Mouse (Mus musculus) left cerebral cortex, adult 8-10 months (tissue): ENCODE measurements around the gene Nid1. TPM values are rescaled to one million over a fixed set of nuclear protein-coding genes. Genes with fewer than 3 reads are reported as not detected.
"Not testable (repeated sequence)": the region's sequence is repeated elsewhere in the genome, so short reads cannot be mapped to it uniquely, and the experiment has no call there.

Experiments
- DNase-seq, 2 experiments: peaks; one replicate each; pipeline ENCODE4 v3.0.0; 2022; ENCODE audit warnings: low spot score in 2 of 2
- total RNA-seq, 4 experiments: library from RNA; stranded (reverse); gene quantifications; 2 replicates each; pipeline ENCODE4 v1.2.4; 2022

Gene Nid1
- total RNA-seq, 4 experiments from 2014 or later: 4.7 to 6.3 (median 5.2) TPM

DNA sequence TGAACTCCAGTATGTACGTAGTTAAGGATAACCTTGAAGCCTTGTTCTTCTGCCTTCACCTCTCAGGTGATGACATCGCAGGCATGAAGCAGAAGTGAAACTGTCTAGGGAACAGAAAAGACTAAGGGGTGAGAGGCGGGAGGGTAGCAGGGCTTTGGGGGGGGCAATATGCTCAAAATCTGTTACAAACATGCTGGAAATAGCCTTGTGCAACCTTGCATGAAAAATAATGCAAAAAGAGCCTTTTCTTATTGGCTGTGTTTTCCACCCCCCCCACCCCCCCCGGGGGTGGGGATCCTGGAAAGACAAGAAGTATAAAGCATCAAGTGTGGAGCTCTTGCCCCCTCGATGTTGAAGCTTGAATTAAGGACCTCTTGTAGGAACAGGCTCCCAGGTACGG is 16.0 kb downstream of the Nid1 start:
- DNase-seq: not testable (repeated sequence)

DNA sequence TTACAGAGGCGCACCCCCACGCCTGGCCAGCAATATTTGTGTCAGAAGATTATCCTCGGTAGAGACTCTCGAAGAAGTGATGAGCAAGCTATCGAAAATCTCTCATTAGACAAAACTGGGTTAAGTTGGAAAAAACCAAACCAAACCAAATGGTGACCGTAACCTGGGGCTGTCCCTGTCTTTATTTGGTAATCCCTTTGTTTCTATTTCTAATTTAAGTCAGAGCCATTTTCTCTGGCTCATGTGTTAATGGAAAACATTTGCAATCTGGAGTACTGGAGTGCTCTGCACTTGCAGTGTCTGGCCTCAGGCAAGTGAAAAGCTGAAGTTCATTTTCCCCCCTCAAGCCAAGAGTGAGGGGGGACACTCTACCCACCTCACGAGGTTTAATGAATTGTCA is 16.9 kb downstream of the Nid1 start:
- DNase-seq: not testable (repeated sequence)

DNA sequence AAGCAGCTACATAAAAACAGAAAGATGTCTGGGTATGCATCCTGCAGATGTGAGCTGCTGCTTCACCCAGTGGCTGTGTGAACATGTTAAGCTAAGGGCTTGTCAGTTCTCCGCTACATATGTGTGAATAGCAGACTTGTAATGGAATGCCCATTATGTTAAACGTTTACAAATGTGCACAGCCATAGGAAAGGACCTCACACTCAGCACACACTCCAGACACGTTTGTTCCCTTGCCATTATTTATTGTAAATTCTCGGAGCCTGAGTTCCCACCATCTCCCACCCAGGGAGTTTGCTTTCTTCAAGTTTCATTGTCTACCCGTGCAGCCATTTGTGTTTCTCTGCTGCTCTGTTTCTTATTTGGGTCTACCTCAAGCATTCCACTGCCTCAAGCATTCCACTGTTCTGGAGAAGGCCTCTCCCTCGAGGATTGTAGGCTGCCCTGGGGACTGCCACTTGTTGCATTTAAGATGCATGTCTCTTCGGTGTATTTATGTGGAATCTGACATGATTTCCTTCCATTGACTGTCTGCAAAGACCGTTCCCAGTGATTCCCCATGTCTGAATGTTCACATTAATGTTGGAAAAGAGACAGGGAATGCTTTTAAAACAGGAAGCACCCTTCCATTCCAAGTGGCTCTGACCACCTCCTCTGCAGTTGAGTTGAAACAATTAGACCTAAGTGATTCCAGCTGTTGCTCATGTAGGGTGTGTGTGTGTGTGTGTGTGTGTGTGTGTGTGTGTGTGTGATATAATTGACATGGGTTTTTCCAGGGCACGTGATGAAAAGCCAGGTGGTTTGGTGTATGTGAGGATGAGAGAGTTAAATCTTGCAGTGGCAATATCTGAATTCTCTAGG is 18.5 kb downstream of the Nid1 start:
- DNase-seq: not testable (repeated sequence)

DNA sequence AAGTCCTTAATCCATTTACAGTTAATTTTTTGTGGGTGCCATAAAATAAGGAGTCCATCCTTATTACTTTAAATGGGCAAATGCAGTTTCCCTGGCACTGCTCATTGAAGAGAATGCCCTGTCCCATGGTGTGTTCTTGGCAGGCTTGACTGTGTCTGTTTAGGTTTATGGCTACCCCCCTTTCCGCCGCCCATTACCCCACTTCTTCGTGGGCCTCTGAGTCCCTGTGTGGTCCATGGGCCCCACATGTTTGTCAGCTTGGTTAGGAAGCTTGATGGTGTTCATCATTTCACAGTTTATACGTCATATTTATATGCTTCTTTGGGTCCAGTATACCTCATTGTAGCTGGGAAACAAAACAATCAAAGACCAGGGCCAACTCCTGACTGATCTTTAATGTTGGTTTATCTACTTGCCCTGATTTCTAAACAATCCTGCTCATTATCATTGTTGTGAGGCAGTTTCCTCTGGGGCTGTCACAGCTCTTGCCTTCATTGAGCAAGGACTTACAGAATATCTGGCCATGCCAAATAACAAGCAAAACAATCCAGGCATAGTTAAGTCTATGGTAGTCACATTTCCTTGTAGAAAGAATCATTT is 20.9 kb downstream of the Nid1 start:
- DNase-seq: no peak

- DNase-seq: no peak
Measured at GRCm38 (mm10) chr13:13460521-13461138, 23.3 kb downstream of the Nid1 start.

- DNase-seq: no peak
Measured at GRCm38 (mm10) chr13:13461446-13462192, 24.3 kb downstream of the Nid1 start.

DNA sequence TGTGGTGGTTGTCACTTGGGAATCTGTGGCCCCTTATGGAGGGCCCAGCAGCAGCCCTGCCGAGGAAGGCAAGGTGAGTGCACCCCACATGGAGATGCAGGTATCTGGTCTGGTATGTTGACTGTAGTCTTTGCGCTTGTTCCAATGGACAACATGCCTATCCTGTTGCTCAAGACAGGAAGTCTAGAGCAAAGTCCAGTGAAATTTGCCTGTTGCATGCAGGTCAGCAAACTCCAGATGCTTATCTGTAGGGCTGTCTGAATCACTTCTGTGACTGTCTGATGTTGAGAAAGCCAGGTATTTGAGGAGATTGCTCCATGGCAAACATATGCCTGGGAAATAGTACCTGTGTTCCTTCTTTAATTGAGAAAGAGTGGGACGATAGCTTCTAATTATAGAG is 26.6 kb downstream of the Nid1 start:
- DNase-seq: no peak

DNA sequence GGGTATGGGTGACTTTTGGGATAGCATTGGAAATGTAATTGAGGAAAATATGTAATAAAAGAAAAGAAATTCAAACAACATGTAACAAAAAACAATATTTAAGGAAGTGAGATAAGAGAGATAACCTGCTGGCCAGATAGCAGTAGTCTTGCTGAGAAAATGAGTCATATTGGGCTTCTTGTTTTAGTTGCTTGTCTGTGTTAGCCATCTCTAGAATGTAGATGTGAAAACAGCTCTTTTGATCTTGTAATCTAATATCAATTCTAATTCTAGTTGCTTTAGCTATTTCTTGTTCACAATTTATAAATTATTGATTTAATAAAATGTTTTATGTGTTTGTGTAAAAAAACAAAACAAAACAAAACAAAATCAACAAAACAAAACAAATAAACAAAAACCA is 29.9 kb downstream of the Nid1 start:
- DNase-seq: not testable (repeated sequence)

DNA sequence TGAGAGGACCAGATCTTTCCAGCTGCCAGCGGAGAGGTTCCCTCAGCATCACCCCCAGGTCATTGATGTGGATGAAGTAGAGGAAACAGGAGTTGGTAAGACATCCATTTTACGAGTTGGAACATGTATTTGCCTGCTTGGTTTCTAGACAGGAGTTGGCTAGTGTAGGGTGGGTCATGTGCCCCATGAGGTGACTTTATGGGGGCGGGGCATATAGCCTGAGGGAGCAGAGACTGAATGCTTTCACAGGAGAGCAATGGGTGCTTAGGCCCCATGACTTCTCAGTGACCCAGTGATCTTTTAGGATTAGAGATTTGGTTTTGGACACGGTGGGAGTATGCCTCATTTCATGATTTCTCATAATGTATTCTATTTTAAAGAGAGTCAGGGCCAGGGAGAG is 31.2 kb downstream of the Nid1 start:
- no peak for DNase-seq

GRCm38 (mm10) chr13:13471334-13471757 is 34.0 kb downstream of the Nid1 start:
- no peak for DNase-seq

GRCm38 (mm10) chr13:13474464-13474863 is 37.1 kb downstream of the Nid1 start:
- not testable (repeated sequence) for DNase-seq

DNA sequence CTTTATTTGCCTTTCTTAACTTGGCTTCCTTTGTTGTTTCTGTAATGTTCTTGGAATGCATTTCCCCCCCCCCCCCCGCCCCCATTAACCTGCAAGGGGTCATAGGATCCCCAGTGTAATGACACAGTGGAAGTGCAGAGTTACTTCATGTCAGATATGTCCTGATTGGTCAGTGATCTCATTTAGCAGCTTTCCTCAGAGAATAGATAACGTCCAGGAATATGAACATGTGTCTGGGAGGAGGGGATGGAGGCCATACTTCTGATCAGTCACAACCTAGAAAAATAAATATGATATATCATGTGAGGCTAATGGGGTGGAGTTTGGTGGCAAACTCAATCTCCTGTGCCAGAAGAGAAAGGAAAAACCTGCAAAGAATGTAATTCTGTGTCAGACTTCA is 37.6 kb downstream of the Nid1 start:
- no peak for DNase-seq

- no peak for DNase-seq
Measured at GRCm38 (mm10) chr13:13476568-13476967, 39.2 kb downstream of the Nid1 start.

GRCm38 (mm10) chr13:13477046-13477445 is 39.7 kb downstream of the Nid1 start:
- no peak for DNase-seq

DNA sequence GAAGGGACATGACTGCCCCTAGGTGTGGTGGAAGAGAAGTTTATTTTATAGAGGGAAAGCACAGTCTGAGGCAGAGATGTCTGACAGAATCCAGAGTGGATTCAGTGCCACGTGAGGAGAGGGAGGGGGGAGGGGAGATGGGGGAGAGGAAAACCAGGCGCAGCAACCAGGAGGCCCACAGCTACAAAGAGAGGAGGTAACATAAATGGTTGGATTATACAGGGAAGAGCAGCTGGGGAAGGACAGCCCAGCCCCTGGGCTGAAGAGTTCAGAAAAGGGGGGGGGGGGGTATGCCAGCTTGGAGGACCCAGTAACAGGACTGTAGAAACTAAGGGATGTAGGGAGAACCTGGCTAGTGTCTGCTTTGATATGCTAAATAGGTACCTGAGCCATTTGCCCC is 42.6 kb downstream of the Nid1 start:
- no peak for DNase-seq

GRCm38 (mm10) chr13:13481033-13481432 is 43.7 kb downstream of the Nid1 start:
- DNase-seq: peak in 1 of 2 experiments; percentile 29

DNA sequence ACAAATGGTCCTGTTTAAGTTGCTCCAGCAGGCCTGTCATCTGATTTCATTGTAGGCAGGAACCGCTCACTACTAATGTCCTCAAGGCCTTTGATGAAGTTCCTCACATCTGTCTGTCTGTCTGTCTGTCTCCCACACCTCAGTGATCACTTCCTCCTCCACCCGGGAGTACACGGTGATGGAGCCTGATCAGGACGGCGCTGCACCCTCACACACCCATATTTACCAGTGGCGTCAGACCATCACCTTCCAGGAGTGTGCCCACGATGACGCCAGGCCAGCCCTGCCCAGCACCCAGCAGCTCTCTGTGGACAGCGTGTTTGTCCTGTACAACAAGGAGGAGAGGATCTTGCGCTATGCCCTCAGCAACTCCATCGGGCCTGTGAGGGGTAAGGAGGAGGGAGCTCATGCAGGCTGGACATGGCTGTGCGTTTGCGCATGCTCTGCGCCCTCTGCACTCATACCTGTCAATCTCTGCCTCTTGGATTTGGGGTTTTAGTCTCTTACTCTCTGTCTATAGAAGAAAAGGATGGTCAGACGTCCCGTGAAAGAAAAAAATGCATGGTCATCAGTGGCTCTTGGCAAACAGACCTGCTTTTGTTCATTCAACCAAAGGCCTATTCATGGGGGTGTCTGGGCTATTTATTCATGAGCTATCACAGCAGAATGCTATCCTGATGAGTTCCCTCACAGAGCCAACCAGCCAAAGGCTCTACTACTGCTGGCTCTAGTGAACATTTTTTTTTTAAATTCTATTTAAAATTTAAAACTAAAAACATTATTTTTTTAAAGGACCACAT is 44.7 kb downstream of the Nid1 start:
- no peak for DNase-seq

- no peak for DNase-seq
Measured at GRCm38 (mm10) chr13:13484351-13484751, 47.0 kb downstream of the Nid1 start.

GRCm38 (mm10) chr13:13484883-13485282 is 47.5 kb downstream of the Nid1 start:
- DNase-seq: no peak

- no peak for DNase-seq
Measured at GRCm38 (mm10) chr13:13485682-13486081, 48.3 kb downstream of the Nid1 start.

DNA sequence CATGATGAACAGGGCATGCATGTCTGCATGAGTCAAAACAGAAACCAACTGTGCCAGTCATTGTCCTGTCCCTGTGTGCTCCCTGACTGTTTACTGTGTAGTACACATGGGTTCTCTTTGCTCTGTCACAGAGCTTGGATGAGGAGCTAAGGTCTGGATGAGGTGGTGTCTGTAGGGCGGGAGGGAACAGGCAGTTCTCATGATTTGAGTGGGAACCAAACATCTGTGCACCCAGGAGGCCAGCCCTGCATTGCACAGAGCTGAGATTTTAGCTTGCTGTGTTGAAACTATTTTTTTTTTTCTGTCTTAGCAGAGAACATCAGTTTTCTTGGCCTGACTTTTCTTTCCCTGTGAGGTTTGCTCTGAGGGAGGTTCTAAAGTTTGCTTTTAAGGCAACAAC is 50.5 kb downstream of the Nid1 start:
- no peak for DNase-seq
